Mouse (Mus musculus) hindbrain, postnatal 0 days (tissue): Measurements from ENCODE around the gene Stard3. TPM values are rescaled to one million over a fixed set of nuclear protein-coding genes. Genes with fewer than 3 reads are reported as not detected.
A peak's percentile ranks its signal among the peaks of the same experiment; 100 is the strongest.

Source experiments
- ATAC-seq: fragments of 200-750 bp; cut with Nextera tagmentation; 2 replicates; pipeline ENCODE4 v1.8.0; 2017; ENCODE audit warnings: mild to moderate bottlenecking, moderate TSS enrichment, moderate library complexity
- DNase-seq: peaks from one replicate; pipeline ENCODE4 v3.0.0-alpha.2; 2015; ENCODE audit warnings: low spot score
- H3K27ac ChIP-seq: fragments of 300-500 bp; sonication (generic); 2 replicates; pipeline ENCODE4 v1.5.1; 2014; ENCODE audit warnings: mild to moderate bottlenecking
- H3K27me3 ChIP-seq: fragments of 300-500 bp; sonication (generic); 2 replicates; pipeline ENCODE4 v1.6.1; 2014; ENCODE audit warnings: low read length, mixed read lengths; ENCODE audit not compliant: insufficient read depth
- H3K36me3 ChIP-seq: fragments of 300-500 bp; sonication (generic); 2 replicates; pipeline ENCODE4 v1.6.1; 2014; ENCODE audit warnings: low read length, mixed read lengths; ENCODE audit not compliant: insufficient read depth
- H3K4me1 ChIP-seq: fragments of 300-500 bp; sonication (generic); 2 replicates; pipeline ENCODE4 v1.6.1; 2014; ENCODE audit warnings: antibody characterized with exemption, low read length, mixed read lengths; ENCODE audit not compliant: insufficient read depth
- H3K4me2 ChIP-seq: fragments of 300-500 bp; sonication (generic); 2 replicates; pipeline ENCODE4 v1.6.1; 2014; ENCODE audit warnings: low read depth, mild to moderate bottlenecking, low read length, moderate library complexity, mixed read lengths
- H3K4me3 ChIP-seq: fragments of 300-500 bp; sonication (generic); 2 replicates; pipeline ENCODE4 v1.5.1; 2014; ENCODE audit warnings: low read length
- H3K9ac ChIP-seq: fragments of 300-500 bp; sonication (generic); replicated peaks from 2 replicates; pipeline ENCODE4 v1.6.1; 2014; ENCODE audit warnings: mild to moderate bottlenecking, low read length, moderate library complexity, mixed read lengths
- H3K9me3 ChIP-seq: fragments of 300-500 bp; sonication (generic); 2 replicates; pipeline ENCODE4 v1.6.1; 2016; ENCODE audit warnings: low read length, mixed read lengths
- CTCF ChIP-seq: IDR thresholded peaks from 2 replicates; pipeline ENCODE4 v1.5.1; 2016; ENCODE audit warnings: antibody characterized with exemption, control low read depth, low read depth
- WGBS: fragments of 180-500 bp; shearing (Covaris S2); extraction: QIAGEN DNeasy Blood & Tissue Kit; methylation state at CpG from one replicate; pipeline ENCODE4 v1.1.7; 2014; 5-methylcytosine and 5-hydroxymethylcytosine counted together
- polyA plus RNA-seq: library from polyadenylated mRNA; unstranded; fragments of >200 nt; fragmentation: Nextera tagmentation; extraction: Ambion mirVana; gene quantifications from 2 replicates; pipeline ENCODE4 v1.2.1, GENCODE M21; 2015
- total RNA-seq: library from RNA; depleted of rRNA; stranded (reverse); fragments of >200 nt; gene quantifications from 2 replicates; pipeline ENCODE4 v1.2.3, GENCODE M21; 2014; rRNA removed

Stard3 gene
- total RNA-seq (44.0 and 52.4 TPM in 2 replicates), polyA plus RNA-seq (28.4 and 31.9 TPM in 2 replicates)

DNA sequence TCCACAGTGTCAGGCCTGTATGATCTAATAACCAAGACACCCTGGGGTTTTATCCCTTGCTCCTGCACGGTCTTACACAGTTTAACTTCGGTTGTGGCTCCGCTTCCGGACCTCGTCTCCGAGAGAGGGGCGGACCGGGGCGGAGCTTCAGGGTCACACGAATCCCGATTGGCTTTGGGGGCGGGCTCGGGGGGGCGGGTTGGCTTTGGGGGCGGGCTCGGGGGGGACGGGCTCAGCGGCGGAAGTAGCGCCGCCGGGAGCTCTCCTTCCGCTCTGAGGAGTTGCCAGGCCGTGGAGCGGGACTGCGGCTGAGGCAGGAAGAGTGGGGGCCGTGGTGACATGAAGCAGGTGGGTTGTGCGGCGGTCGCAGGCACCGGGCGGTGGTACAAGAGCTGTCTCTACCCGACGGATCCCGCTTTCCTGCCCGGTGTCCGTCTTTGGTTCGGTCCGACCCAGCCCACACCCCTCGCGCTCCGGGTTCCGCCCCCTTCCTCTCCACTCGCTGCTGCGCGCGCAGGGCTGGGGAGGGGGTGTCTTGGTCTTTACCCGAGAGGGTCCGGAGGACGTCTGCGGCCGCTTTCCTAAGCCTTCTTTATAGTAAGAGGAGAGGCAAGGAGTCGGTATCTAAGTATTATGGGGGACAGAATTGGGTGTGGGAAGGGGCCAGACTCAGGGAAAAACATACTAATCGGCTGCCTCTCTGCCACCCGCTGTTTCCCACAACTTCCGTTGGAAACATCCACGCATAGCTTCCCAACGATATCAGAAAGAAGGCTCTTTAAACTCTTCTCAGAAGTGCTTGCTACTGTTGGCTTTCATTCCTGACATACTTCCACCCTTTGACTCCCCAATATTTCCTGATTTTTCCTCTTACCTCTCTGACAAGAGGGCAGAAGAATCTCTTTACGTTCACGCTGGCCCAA, at the start of gene Stard3:
Gene Stard3 (plus strand): TSS at position 208 of the 923 bp plus-strand sequence.
- Histone ChIP-seq H3K9me3 (no peaks in the 10 kb centered on the region), H3K4me2 (peak within 1 kb of the TSS; percentile 86), H3K9ac (peak within 1 kb of the TSS; percentile 63), H3K27me3 (no peaks in the 10 kb centered on the region), H3K4me3 (peak within 1 kb of the TSS; percentile 71), H3K36me3 (no peaks in the 10 kb centered on the region), H3K27ac (peak within 1 kb of the TSS; percentile 91), H3K4me1 (peaks cover 7% of the 10 kb centered on the region)
- whole genome bisulfite sequencing = under 1% methylated on average over 57 of the region's 60 CpGs
- no peak for TF ChIP-seq CTCF
- DNase-seq = peak; percentile 95
- ATAC-seq = peak; percentile 92

DNA sequence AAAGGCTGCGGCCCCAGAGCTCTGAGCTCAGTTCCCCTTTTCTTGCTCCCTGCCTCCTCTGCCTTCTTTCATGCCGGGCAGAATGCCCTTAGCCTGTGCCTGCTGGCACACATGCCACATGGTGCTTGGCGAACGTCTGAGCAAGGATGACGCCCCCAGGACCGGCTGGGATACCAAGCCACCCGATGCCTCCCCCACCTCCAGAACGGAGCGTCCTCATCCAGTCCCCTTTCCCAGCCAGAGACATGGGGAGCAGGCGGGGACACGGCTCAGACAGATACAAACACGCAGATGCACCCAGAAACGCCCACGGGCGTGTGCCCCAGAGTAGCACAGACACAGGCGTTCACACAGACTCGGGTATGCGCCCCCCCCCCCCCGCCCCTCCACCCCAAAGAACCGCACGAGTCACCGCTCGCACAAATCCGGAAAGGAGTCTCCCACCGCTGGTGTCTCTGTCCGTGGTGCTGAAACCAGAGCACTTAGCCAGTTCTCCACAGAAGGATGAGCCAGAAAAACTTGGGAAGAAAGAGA, 44.3 kb upstream of the Stard3 start:
- peak overlapping the region; percentile 14 for H3K4me3 ChIP-seq
- H3K4me1 ChIP-seq = peaks cover 8% of the 10 kb centered on the region; the same call in 1 of the 2 replicates
- under 1% methylated on average over 26 of the region's 26 CpGs for WGBS
- peak overlapping the region; percentile 21 for H3K4me2 ChIP-seq
- no peaks in the 10 kb centered on the region for H3K9me3 ChIP-seq
- no peak overlapping the region for H3K27ac ChIP-seq
- ATAC-seq (0 out of 2 replicates have a peak, but pooled peaks have one; percentile 35), DNase-seq (peak; percentile 73)
- TF ChIP-seq CTCF = no peak
- peaks cover 33% of the 10 kb centered on the region for H3K27me3 ChIP-seq
- H3K9ac ChIP-seq = no peak overlapping the region
- no peaks in the 10 kb centered on the region for H3K36me3 ChIP-seq

DNA sequence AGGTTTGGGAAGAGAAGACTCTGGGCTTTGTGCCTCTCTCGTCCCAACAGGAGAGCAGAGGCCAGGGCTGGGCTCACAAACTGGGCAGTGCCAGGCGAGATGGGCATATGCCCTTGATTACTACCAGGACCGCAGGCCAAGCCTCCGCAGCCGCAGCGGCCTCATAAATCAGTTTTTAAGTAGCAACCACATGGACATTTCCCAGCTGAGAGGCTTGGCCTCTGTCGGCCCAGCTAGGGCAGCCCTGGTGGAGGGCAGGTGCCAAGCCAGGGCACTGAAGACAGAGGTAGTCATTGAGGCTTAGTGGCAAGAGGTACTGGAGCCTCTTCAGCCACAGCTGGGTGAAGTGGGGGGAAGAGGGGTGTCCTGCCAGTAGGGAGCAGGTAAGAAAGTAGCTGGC, 40.7 kb upstream of the Stard3 start:
- TF ChIP-seq CTCF = no peak
- Histone ChIP-seq H3K36me3 (no peaks in the 10 kb centered on the region), H3K9me3 (no peaks in the 10 kb centered on the region), H3K9ac (no peak overlapping the region), H3K4me3 (no peak overlapping the region), H3K4me2 (no peak overlapping the region), H3K4me1 (peaks cover 13% of the 10 kb centered on the region; the same call in 1 of the 2 replicates), H3K27me3 (peaks cover 39% of the 10 kb centered on the region), H3K27ac (no peak overlapping the region)
- DNase-seq = no peak
- 5% methylated on average over 7 of the region's 7 CpGs for WGBS
- ATAC-seq = no peak

DNA sequence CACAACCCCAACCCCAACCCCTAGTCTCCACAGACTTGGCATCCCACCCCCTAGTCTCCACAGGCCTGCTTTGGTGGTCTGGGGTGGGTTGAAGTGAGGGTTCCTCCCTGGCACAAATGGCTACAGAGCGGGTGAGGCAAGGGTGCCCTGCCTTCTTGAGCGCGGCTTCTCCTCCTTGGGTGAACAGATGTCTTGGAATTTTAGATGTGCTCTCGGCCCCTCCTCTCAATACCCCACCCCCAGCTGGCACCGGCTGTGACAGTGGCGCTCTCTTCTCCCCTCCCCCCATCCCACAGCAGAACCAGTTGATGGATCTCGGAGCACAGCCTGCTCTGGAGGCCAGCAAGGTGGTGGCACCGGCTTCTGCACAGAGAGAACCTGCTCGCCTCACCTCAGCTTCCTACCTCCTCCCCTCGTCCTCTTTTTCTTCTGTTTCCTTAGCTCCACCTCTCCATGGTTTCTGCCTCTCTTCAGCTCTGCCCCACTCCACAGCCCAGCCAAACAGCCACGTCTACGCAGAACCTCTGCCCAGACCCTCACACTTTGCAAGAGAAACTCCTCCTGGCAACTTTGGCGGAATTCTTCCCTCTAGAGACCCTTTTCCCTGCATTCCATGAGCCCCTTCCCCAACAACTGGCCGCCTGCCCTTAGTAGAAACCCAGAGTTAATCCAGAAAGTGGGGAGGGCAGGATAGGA, 39.6 kb upstream of the Stard3 start:
- H3K9ac ChIP-seq = no peak overlapping the region
- no peak for ATAC-seq
- peaks cover 47% of the 10 kb centered on the region for H3K27me3 ChIP-seq
- no peak overlapping the region for H3K4me3 ChIP-seq
- WGBS = 2% methylated on average over 14 of the region's 14 CpGs
- no peaks in the 10 kb centered on the region for H3K36me3 ChIP-seq
- DNase-seq = no peak
- peak overlapping the region; percentile 25 for H3K4me2 ChIP-seq
- H3K9me3 ChIP-seq = no peaks in the 10 kb centered on the region
- no peak for TF ChIP-seq CTCF
- H3K27ac ChIP-seq = peak overlapping the region; percentile 48
- peaks cover 13% of the 10 kb centered on the region; the same call in 1 of the 2 replicates for H3K4me1 ChIP-seq

DNA sequence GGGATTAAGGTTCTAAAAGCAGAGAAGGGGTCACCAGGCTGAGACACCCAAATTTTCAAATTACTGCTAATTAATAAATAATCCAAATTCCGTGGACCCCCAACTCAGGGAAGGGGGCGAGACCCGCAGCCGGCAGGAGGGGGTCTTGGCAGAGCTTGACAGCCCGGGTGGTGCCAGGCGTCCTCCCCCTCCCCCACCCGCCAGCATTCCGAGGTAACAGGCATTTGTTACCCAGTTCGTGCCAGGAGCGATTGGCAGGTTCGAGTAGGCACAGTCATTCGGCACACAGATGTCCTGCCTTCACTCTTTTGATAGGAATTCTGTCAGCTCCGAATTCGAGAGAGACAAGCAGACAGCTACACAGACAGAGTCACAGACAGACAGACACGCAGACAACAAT, 39.0 kb upstream of the Stard3 start:
- Histone ChIP-seq H3K4me3 (no peak overlapping the region), H3K9me3 (no peaks in the 10 kb centered on the region), H3K36me3 (no peaks in the 10 kb centered on the region), H3K4me1 (peaks cover 9% of the 10 kb centered on the region; the same call in 1 of the 2 replicates), H3K27me3 (peaks cover 52% of the 10 kb centered on the region), H3K4me2 (peak overlapping the region; percentile 25), H3K9ac (no peak overlapping the region), H3K27ac (peak overlapping the region; percentile 48)
- 1% methylated on average over 15 of the region's 15 CpGs for WGBS
- ATAC-seq (no peak), DNase-seq (no peak)
- TF ChIP-seq CTCF = no peak

DNA sequence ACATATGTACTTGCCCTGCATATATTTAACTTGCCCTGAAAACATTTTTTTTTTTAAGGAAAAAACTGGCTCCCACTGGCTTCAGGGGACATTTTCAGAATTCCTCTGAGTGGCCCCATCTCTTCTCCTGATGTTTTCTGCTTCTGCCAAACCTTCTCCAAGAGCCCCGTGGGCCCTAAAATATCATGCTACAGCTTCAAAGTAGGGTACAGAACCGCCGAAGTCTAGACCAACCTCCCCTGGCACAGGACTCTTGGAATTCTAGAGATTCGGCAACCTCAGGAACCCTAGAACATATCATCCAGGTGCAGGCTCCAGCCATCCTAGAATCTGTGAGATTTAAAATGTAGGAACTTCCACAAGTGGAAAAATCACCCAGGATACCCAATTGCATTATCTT, 38.6 kb upstream of the Stard3 start:
- WGBS = 10% methylated on average over 4 of the region's 4 CpGs
- H3K27ac ChIP-seq = no peak overlapping the region
- no peak for TF ChIP-seq CTCF

More for the DNA sequence above, 38.6 kb upstream of the Stard3 start:
- Histone ChIP-seq H3K9me3 (no peaks in the 10 kb centered on the region), H3K4me1 (peaks cover 9% of the 10 kb centered on the region; the same call in 1 of the 2 replicates), H3K4me2 (0 out of 2 replicates have a peak overlapping the region, but pooled peaks have one; percentile 25), H3K36me3 (no peaks in the 10 kb centered on the region), H3K27me3 (peaks cover 53% of the 10 kb centered on the region), H3K9ac (no peak overlapping the region), H3K4me3 (no peak overlapping the region)
- DNase-seq = no peak
- ATAC-seq = no peak
